Mouse (Mus musculus) adipose tissue, adult 10 weeks (tissue): ENCODE measurements around the gene Cdh8. TPM values are rescaled to one million over a fixed set of nuclear protein-coding genes. Genes with fewer than 3 reads are reported as not detected.

ENCODE experiments used
- polyA plus RNA-seq: library from polyadenylated mRNA; stranded (reverse); fragments of 350-450 nt; fragmentation: Illumina TruSeq; extraction: RNeasy Lipid Tissue Mini Kit (QIAGEN cat#74804); gene quantifications from one replicate; pipeline ENCODE4 v1.2.3, GENCODE M21; 2014; ENCODE audit warnings: low read depth, low replicate concordance

The Cdh8 gene
- not detected for polyA plus RNA-seq

DNA sequence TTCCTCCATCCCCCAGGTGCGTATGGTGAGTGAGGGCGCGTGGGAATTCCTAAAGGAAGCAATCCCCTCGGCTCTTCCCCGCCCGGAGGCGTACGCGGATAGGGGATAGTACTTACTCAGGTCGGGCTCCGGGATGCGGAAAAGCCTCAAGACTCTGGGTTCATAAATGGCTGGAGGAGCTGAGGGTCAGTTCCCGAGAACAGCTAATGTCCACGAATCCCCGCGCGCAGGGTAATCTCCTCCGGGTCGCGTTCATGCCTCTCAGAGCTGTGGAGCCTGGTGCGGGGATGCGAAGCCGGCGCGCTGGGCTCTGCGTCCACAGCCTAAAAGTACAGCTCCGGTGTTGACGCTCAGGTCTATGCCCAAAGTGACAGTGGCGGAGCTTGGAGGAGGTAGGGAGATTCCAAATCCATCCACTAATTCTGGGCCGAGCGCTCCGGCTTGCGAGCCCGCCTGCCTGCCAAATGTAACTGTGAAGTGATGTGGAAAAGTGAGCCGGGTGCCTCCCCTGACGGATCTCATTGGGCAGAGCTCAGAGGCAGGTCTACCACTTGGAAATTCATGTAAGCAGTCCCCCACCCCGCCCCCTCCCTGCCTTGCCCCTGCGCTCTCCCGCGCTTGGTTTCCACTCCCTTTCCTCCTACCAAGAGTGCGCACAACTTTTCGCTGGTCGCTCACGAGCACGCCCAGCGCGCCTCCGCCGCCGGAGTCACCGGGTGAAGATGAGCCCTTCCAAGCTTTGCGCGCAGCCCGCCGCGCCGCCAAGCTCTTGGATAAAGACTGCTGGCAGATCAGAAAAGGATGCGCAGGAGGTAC lies at the start of gene Cdh8:
Gene Cdh8, minus strand, starts transcription at position 506 of the 816 bp plus-strand sequence.

